15 mouse cellular contexts compared by ENCODE assay signal in the genomic region with DNA sequence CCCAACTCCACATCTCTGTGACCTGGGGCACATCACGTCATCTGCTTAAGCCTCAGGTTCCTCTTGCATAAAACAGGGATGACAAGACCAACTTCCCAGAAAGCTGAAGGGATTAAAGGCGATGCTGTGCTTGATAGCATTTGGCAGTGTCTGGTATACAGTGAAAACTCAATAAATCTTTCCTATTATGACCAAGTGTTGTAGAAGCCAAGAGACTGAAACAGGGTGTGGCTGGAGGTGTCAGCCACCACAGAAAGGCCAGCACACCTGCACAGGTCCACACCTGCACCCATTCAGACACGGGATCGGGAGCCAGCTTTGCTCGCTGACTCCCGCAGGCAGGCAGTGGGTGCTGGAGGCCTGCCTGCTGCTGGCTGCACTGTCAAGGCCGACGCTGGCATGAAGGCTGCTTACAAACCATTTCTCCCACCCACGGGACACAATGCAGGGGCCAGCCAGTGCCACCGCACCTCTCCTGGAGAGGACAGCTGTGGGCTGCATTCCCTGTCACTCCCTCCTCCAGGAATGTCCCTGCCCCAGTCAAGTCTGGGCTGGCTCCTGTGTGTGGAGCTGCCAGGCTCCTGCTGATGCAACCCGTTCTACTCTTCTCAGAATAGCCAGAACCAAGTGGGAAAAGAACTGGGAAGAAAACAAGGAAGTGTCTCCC. TPM values are rescaled to one million over a fixed set of nuclear protein-coding genes. Genes with fewer than 3 reads are reported as not detected.
DNase-seq lines count a peak whose midpoint lies in the region; ATAC-seq lines count a peak whose summit lies in the region.
"Had no signal": no experiment of that assay in that cellular context is flagged by ENCODE, and none has a peak within 500 bp of the region (broad histone marks: within the 10 kb centered on the region; RNA-seq: fewer than 3 reads in every experiment).

No protein-coding gene starts in this region.

- 78% methylated on average over 11 of the region's 11 CpGs for WGBS in embryonic facial prominence, embryonic 14.5 days
- WGBS in embryonic facial prominence, embryonic 10.5 days = 90% methylated on average over 11 of the region's 11 CpGs
- WGBS in limb, embryonic 10.5 days = 76% methylated on average over 11 of the region's 11 CpGs

- H3K9me3 ChIP-seq in embryonic facial prominence, embryonic 14.5 days (ENCODE audit: control insufficient read depth, low read length) = no peaks in the 10 kb centered on the region
- H3K9me3 ChIP-seq in embryonic facial prominence, embryonic 10.5 days = no peaks in the 10 kb centered on the region
- no peaks in the 10 kb centered on the region for H3K9me3 ChIP-seq in limb, embryonic 10.5 days (replicated peaks)
- H3K9me3 ChIP-seq: embryonic facial prominence, embryonic 13.5 days had no signal

- DNase-seq in embryonic facial prominence, embryonic 14.5 days (ENCODE audit: low spot score) = peak; percentile 35
- no peak for DNase-seq in embryonic facial prominence, embryonic 10.5 days (ENCODE audit: low spot score)
- peak; percentile 7 to 25 for DNase-seq in left cerebral cortex, adult 18-20 months (ENCODE audit: low spot score in 2 of 2)
- DNase-seq in left cerebral cortex, postnatal 4 days = no peak
- DNase-seq in Muller cell, postnatal 12 days (ENCODE audit: inconsistent ontology term) = peak; percentile 49
- DNase-seq in limb, embryonic 10.5 days (ENCODE audit: low spot score) = no peak
- DNase-seq in kidney, adult 11 months = no peak
- no peak for DNase-seq in left cerebral cortex, adult 11 months (ENCODE audit: low spot score)
- DNase-seq: cerebellum, adult 9-10 months; heart, adult 2 months; heart, postnatal 4 days; kidney, adult 9 months had no signal

- peak; percentile 81 for ATAC-seq in embryonic facial prominence, embryonic 14.5 days (ENCODE audit: low read depth)

- intact Hi-C loops in left cerebral cortex, postnatal 4 days (cut with DNase I) = no loop called here

- peaks cover 13% of the 10 kb centered on the region; the same call in 1 of the 2 replicates for H3K36me3 ChIP-seq in embryonic facial prominence, embryonic 14.5 days (ENCODE audit: control insufficient read depth, insufficient read depth, low read length)
- H3K36me3 ChIP-seq in embryonic facial prominence, embryonic 10.5 days (replicated peaks) = peaks cover 26% of the 10 kb centered on the region
- H3K36me3 ChIP-seq in limb, embryonic 10.5 days = peaks cover 21% of the 10 kb centered on the region

- no peak overlapping the region for H3K9ac ChIP-seq in embryonic facial prominence, embryonic 14.5 days (ENCODE audit: low read depth, low read length)
- H3K9ac ChIP-seq: embryonic facial prominence, embryonic 13.5 days; liver, embryonic 14.5 days had no signal

- H3K4me2 ChIP-seq in embryonic facial prominence, embryonic 14.5 days (ENCODE audit: low read depth, low read length) = no peak overlapping the region
- H3K4me2 ChIP-seq: embryonic facial prominence, embryonic 13.5 days had no signal

- no peak overlapping the region for H3K4me3 ChIP-seq in embryonic facial prominence, embryonic 14.5 days (ENCODE audit: low read depth, low read length)
- H3K4me3 ChIP-seq in embryonic facial prominence, embryonic 10.5 days = no peak overlapping the region
- no peak overlapping the region for H3K4me3 ChIP-seq in limb, embryonic 10.5 days
- H3K4me3 ChIP-seq: embryonic facial prominence, embryonic 13.5 days; heart, adult 2 months had no signal

- H3K27me3 ChIP-seq in embryonic facial prominence, embryonic 14.5 days (replicated peaks; ENCODE audit: control insufficient read depth, insufficient read depth, low read length) = no peaks in the 10 kb centered on the region
- no peaks in the 10 kb centered on the region for H3K27me3 ChIP-seq in embryonic facial prominence, embryonic 10.5 days (replicated peaks; ENCODE audit: low read depth, poor library complexity, severe bottlenecking)
- H3K27me3 ChIP-seq in limb, embryonic 10.5 days (ENCODE audit: low read depth, poor library complexity, severe bottlenecking) = no peaks in the 10 kb centered on the region
- H3K27me3 ChIP-seq: embryonic facial prominence, embryonic 13.5 days had no signal

- H3K27ac ChIP-seq in embryonic facial prominence, embryonic 14.5 days (replicated peaks; ENCODE audit: low read depth, low read length) = no peak overlapping the region
- H3K27ac ChIP-seq in embryonic facial prominence, embryonic 10.5 days (replicated peaks) = no peak overlapping the region
- H3K27ac ChIP-seq in limb, embryonic 10.5 days = peak overlapping the region; percentile 15; the same call in 1 of the 2 replicates
- H3K27ac ChIP-seq: embryonic facial prominence, embryonic 13.5 days; heart, adult 2 months; liver, embryonic 14.5 days had no signal

- 0 out of 2 replicates have a peak, but pooled peaks cover 2% of the 10 kb centered on the region for H3K4me1 ChIP-seq in embryonic facial prominence, embryonic 14.5 days (ENCODE audit: control insufficient read depth, insufficient read depth, low read length)
- peaks cover 16% of the 10 kb centered on the region for H3K4me1 ChIP-seq in embryonic facial prominence, embryonic 10.5 days
- H3K4me1 ChIP-seq in limb, embryonic 10.5 days = peaks cover 15% of the 10 kb centered on the region

RNA-seq across cellular contexts. Expression of a gene that starts 17.2 kb away (rescaled TPM):
- polyA plus RNA-seq in embryonic facial prominence, embryonic 14.5 days (2014; fragmentation: Nextera tagmentation; extraction: Ambion mirVana) = 2.1 and 2.8 TPM in 2 replicates
- polyA plus RNA-seq in embryonic facial prominence, embryonic 10.5 days (2016; fragmentation: Nextera tagmentation; extraction: Ambion mirVana) = 3.1 and 6.7 TPM in 2 replicates
- 1 to 10 TPM; 1.7 to 2.5 TPM for total RNA-seq in left cerebral cortex, adult 18-20 months (2021)
- 1 to 10 TPM; 2.5 to 3.3 TPM for total RNA-seq in left cerebral cortex, postnatal 4 days (2021)
- polyA plus RNA-seq in limb, embryonic 10.5 days (2016; fragmentation: Nextera tagmentation; extraction: Ambion mirVana) = 6.5 and 13.5 TPM in 2 replicates
- total RNA-seq: heart, adult 2 months; megakaryocyte-erythroid progenitor cell, adult 5-6 weeks had no signal

RNA-seq across cellular contexts. Expression of a gene that starts 32.0 kb away (rescaled TPM):
- 38.2 and 40.6 TPM in 2 replicates for polyA plus RNA-seq in embryonic facial prominence, embryonic 14.5 days (2014; fragmentation: Nextera tagmentation; extraction: Ambion mirVana)
- polyA plus RNA-seq in embryonic facial prominence, embryonic 10.5 days (2016; fragmentation: Nextera tagmentation; extraction: Ambion mirVana) = 62.8 and 72.3 TPM in 2 replicates
- total RNA-seq in left cerebral cortex, adult 18-20 months (2021) = 100 to 1,000 TPM; 106 to 125 TPM
- total RNA-seq in left cerebral cortex, postnatal 4 days (2021) = 100 to 1,000 TPM; 112 to 114 TPM
- 56.0 and 56.7 TPM in 2 replicates for polyA plus RNA-seq in limb, embryonic 10.5 days (2016; fragmentation: Nextera tagmentation; extraction: Ambion mirVana)

RNA-seq across cellular contexts. Expression of a gene that starts 54.9 kb away (rescaled TPM):
- 13.4 and 15.0 TPM in 2 replicates for polyA plus RNA-seq in embryonic facial prominence, embryonic 14.5 days (2014; fragmentation: Nextera tagmentation; extraction: Ambion mirVana)
- polyA plus RNA-seq in embryonic facial prominence, embryonic 10.5 days (2016; fragmentation: Nextera tagmentation; extraction: Ambion mirVana) = 24.8 and 26.6 TPM in 2 replicates
- 1 to 10 TPM; 9.2 to 9.8 TPM for total RNA-seq in left cerebral cortex, adult 18-20 months (2021)
- 10 to 100 TPM; 12.9 to 15.1 TPM for total RNA-seq in left cerebral cortex, postnatal 4 days (2021)
- 22.7 and 25.1 TPM in 2 replicates for polyA plus RNA-seq in limb, embryonic 10.5 days (2016; fragmentation: Nextera tagmentation; extraction: Ambion mirVana)

RNA-seq across cellular contexts. Expression of a gene that starts 59.6 kb away (rescaled TPM):
- polyA plus RNA-seq in embryonic facial prominence, embryonic 14.5 days (2014; fragmentation: Nextera tagmentation; extraction: Ambion mirVana) = 199 and 230 TPM in 2 replicates
- 157 and 162 TPM in 2 replicates for polyA plus RNA-seq in embryonic facial prominence, embryonic 10.5 days (2016; fragmentation: Nextera tagmentation; extraction: Ambion mirVana)
- 100 to 1,000 TPM; 421 to 464 TPM for total RNA-seq in left cerebral cortex, adult 18-20 months (2021)
- total RNA-seq in left cerebral cortex, postnatal 4 days (2021) = 100 to 1,000 TPM; 306 to 331 TPM
- polyA plus RNA-seq in limb, embryonic 10.5 days (2016; fragmentation: Nextera tagmentation; extraction: Ambion mirVana) = 143 and 147 TPM in 2 replicates

Comparison
In these comparisons a context has a peak if more than half of its experiments do, and no peak if none do; other contexts are left out.
1. DNase-seq: peak in embryonic facial prominence, embryonic 14.5 days (single experiment), left cerebral cortex, adult 18-20 months (2 of 2) and Muller cell, postnatal 12 days (single experiment); none in embryonic facial prominence, embryonic 10.5 days (single experiment), left cerebral cortex, postnatal 4 days (single experiment), limb, embryonic 10.5 days (single experiment), kidney, adult 11 months (single experiment) and left cerebral cortex, adult 11 months (single experiment).